Mouse (Mus musculus) liver, adult 2 months (tissue): ENCODE results near the gene Me1.

Experiments used
- CTCF ChIP-seq: fragments of 200-500 bp; IDR thresholded peaks from 2 replicates; pipeline ENCODE4 v1.5.1; 2011; ENCODE audit warnings: low read depth, low read length, control low read depth
- POLR2A ChIP-seq: fragments of 200-500 bp; IDR thresholded peaks from 2 replicates; pipeline ENCODE4 v1.6.1; 2011; ENCODE audit warnings: low read length, control low read depth; ENCODE audit not compliant: insufficient read depth; ENCODE audit errors: extremely low read depth

DNA sequence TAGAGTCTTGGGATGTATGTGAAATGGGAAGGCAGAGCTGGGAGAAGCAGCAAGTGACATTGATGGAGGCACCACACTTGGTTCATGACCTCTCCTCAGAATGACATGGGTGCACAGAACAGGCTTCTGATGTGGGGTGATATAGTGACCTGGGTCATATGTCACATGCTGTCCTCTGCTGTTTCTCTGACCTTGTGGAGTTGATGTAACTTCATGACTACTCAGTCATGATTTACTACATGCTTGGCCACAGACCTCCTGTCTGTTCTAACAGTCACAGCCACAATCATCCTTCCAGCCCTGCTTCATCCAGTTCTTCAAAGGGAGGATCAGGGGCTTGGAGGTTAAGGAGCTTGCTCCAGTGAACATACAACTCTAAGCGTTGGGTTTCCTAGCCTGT, 42.3 kb upstream of the Me1 start:
- no peak for TF ChIP-seq POLR2A
- no peak for TF ChIP-seq CTCF
